Mouse (Mus musculus): ENCODE results near the gene Pbx1.
"Not testable (repeated sequence)": the region's sequence is repeated elsewhere in the genome, so short reads cannot be mapped to it uniquely, and the experiment has no call there.

The Pbx1 gene

DNA sequence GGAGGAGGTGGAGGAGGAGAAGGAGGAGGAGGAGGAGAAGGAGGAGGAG, at the start of gene Pbx1:
TSS of gene Pbx1 (minus strand) at position 39 of the 49 bp plus-strand sequence.
- not testable (repeated sequence) for DNase-seq (ENCODE audit: low spot score in 2 of 2)

DNA sequence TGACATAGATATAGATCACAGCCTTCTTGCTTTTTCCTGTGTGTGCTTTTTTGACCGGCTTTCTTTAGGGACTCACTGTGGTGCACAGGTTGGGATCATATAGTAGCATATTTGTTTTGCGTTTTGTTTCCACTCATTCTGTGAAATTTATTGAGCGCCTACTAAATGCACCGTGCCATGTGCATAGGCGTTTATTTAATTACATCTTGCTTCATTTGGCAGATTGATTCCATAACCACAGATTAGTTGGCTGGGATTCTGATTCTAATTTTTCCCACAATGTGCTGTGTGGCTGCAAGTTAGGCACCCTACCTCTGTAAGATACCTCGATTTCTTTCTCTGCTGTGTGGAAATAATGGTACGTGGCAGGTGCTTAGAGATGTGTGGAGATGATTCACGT, 47.6 kb upstream of the Pbx1 start:
- DNase-seq (ENCODE audit: low spot score in 2 of 2) = no peak

DNA sequence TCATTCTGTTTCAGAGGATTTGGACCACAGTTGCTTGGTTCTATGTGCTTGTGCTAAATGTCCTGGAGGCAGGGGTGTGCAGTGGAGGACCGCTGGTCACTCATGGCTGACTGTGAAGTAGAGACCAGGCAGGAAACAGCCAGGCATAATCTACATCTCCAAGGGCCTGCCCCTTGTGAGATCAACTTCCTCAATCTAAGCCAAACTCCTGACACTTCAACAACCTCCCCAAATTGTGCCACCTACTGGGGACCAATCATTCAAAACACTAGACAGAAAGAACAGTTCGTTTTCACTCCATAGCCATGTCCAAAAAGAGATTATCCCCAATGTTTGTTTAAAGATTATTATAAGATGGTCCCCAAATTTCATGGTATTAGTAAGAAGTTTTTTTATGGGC, 46.8 kb upstream of the Pbx1 start:
- no peak for DNase-seq (ENCODE audit: low spot score in 2 of 2)

DNA sequence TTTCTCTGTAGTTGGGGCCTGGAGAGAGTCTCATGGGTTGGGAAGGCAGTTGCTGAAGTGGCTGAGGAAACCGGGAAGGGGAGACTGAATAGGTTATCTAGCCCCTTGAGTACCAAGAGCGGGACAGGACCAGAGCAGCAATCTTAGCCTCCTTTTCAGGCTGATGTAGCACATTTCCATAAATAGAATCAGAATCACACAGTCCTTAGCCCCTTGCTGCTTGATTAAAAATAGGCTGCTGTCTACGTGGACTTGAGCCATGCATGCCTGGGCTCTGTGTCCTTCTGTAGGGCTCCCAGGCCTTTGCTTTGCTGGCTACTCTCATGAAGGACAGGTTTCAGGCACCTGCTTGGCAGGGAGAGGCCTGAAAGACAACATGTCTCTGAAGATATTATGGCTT, 44.8 kb upstream of the Pbx1 start:
- DNase-seq (ENCODE audit: low spot score in 2 of 2) = no peak

DNA sequence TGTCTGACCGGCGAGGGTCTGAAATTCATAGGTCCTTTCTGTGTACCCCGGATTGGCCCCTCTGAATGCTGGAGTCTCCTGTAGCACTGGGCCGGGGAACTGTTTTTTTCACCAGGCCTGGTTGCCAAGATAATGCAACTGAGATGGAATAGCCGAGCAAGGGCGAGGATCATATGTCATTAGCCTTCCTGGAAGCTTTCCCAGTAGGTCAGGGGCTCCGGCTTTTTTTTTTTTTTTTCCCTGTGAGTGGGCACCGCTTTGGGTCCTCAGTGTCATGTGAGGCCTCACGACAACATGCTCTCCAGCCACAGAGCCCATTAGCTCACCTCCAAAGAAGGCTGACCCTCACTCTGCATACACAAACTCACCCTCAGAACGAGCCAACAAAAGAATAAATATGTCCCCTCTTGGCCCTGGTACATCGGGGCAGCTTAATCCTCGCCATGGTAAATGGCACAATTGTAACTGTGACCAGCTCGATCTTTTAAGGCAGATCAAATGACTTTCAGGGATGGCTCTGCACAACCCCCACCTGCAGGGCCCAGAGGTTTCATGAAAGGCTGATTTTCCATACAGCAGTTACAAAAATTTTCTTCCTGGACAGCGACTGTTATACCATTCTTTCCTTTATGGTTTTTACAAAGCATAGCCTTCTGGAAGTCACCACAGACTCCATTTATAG, 44.3 kb upstream of the Pbx1 start:
- DNase-seq (ENCODE audit: low spot score in 2 of 2) = no peak

DNA sequence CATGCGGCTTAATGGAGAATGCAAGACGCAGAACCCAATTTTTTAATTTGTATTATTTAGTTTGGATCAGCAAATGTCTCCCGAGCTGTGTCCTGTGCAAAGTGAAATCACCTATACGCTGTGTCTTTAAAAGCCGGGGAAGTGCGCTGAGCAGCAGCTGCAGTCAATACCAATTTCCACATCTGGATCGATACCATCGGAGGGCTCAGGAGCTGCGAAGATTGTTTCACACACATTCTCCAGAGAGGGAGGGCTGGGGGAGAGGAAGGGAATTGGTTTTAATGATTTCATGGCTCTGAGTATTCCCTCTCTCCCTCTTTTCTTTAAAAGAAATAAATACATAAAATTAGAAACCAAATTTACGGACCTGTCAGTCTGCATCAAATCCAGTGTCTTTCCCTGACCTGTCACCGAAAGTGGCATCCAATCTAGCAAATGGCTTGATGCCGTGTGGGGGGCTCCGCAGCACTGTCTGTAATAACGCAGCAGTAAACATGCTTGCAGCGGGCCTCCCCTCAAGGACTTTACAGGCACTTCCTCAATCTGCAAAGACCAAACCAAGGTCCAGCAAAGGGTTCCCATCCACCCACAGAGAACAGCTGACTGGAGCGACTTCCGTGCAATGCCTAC, 43.6 kb upstream of the Pbx1 start:
- DNase-seq (ENCODE audit: low spot score in 2 of 2) = no peak

DNA sequence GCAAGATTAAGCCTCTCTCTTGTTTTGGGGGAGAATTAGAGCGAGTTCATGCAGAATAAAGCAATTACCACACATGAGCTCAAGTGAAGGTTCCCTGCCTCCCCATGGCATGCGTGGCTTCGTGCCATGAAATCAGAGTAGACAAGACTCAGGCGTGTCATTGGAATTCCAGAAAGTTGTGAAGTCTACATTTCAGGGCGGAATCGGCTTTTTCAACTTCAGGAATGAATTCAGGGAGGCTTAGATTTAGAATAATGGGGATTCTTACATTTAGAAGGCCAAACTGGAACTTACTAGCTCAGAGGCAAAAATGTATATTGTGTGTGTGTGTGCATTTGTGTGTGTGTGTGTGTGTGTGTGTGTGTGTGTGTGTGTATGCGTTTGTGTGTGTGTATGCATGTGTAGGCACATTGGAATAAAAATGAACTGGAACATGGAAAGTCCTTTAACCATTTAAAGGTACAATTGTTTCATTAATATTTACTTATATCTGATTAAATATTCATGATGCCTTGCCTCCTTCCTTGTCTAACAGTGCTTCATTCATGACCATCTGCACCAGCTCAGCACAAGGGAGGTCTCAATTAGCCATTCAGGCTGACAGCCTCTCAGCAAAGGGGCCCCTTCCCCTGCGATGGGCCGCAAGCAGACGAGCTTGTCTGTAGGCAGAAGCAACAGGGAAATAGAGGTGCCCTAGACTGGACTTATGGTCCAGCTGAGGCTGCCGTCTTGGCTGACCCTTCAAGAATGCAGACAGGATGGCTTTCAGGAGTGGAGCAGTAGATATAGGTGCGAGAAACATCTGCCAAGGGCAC, 41.4 kb upstream of the Pbx1 start:
- DNase-seq (ENCODE audit: low spot score in 2 of 2) = no peak

DNA sequence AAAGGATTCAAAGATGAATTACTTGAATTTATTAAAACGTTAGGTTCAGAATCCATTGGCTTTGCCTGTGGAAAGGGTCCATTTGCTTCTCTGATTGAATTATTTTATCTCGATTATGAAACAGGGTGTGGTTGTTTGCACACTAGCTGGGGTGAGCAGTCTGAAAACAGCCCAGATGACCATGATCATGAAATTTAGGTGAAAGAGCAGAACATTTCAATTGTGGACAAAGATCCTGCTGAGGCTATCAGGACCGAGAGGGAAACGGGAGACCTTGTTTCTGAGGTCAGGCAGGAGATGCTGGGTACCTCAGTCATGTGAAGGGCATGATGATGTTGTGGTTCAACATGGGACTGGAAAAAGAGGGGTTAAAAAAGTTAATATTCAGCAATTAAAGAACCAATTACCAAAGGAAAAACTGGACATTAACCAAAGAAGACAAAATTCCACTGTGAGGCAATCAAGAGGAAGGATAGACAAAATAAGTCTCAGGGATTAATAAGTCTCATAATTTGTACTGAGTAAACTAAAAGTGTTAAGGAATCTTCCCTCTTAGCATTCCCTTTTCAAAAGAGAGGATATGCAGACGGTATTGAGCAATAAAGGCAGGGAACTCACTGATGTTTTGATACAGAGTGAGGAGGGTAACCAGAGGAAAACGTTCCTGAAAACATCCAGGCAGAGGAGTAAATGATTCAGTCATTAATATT, 40.6 kb upstream of the Pbx1 start:
- DNase-seq (ENCODE audit: low spot score in 2 of 2) = no peak

DNA sequence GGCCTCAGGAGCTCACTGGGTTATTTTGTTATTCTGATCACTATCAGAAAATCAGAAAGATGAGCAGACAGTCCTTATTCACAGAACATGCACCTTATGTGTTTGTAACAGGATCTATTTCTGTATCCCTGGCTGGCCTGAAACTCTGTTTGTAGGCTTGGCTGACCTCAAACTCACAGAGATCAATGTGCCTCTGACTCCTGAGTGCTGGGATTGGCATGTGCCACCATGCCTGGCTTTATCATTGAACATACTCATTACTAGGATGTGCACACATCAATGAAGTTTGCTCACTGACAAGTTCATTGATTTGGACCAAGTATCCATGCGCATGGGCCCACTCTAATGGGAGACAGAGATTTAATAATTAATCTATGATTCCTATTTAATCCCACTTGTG, 27.4 kb upstream of the Pbx1 start:
- DNase-seq (ENCODE audit: low spot score in 2 of 2) = no peak

DNA sequence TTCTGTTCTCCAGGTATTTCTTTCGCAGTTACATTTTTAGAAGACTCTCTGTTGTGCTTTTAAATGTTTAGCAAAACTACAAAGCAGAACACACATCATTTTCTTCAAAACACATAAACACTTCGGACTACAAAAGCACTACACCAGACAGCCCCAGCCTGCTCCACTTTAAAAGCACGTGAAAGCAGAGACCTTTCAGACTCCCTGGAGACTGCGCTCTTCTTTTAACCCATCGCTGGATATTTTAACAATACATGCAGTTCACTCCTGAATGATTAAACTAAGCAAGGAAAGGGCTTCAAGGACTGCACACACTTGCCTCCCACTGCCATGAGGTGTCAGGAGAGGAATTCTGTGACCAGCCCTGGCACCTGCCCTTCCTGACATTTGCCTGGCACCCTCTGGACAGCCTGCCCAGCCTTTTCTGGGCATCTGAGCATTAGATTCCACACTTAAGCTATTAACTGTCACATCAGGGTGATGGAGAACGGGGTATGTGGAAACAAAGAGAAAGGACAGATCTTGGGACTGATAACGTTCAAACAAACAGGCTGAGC, 25.2 kb upstream of the Pbx1 start:
- DNase-seq (ENCODE audit: low spot score in 2 of 2) = no peak

DNA sequence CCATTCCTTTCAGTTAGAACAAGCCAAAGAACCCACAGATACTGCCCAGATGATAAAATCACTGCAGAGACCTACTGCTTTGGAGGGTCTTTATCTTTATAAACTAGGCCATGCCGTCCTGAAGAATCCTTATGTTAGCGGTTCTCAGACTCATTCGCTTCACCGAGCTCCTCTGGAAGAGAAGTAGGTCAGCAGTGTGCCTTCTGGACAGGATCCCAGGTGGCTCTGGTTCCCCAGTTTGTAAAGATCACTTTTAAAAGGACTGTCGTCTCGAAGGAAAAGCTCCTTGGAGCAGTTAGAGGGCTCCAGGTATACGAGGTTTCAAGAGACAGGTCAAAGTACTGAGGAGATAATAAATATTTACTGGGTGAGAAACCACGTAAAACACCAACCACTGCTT, 23.1 kb upstream of the Pbx1 start:
- DNase-seq (ENCODE audit: low spot score in 2 of 2) = no peak

DNA sequence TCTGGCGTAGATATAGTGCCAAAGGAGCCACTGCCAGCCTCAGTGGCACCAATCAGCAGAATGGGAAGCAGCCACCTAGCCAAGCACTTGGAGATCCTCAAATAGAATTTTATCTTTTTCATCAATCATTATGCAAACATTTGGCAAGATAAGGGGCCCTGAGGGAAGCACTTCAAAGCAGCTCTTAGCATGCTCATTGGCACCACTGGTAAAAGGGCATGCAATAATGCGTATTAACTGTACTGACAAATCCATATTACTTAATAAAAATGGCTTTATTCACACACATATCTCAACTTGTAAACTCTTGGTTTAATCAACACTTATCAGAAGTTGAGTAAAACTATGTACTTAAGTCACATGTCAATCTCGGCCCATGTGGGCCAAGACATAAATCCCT, 1.6 kb upstream of the Pbx1 start:
- DNase-seq (ENCODE audit: low spot score in 2 of 2) = no peak

DNA sequence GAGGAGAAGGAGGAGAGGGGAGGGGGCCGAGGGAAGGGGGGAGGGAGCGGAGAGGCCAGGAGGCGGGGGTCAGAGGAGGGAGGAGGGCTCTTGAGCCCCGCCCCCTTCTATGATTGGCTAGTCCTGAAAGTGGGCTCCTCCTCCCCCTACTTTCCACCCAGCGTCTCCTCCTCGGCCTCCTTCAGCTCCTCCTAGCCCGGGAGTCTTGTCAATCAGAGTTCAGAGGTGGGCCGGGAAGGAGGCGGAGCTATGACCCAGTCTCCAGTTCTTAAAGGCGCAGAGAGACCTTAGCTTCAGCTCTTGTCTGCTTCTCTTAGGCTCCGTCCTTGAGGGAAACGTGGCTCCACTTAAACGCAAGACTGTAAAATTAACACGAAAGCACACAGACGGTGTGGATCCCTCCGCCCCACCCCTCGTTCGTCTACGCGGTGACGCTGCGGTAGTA, 233 bp upstream of the Pbx1 start:
- peak; percentile 87 to 88 for DNase-seq (ENCODE audit: low spot score in 2 of 2)

DNA sequence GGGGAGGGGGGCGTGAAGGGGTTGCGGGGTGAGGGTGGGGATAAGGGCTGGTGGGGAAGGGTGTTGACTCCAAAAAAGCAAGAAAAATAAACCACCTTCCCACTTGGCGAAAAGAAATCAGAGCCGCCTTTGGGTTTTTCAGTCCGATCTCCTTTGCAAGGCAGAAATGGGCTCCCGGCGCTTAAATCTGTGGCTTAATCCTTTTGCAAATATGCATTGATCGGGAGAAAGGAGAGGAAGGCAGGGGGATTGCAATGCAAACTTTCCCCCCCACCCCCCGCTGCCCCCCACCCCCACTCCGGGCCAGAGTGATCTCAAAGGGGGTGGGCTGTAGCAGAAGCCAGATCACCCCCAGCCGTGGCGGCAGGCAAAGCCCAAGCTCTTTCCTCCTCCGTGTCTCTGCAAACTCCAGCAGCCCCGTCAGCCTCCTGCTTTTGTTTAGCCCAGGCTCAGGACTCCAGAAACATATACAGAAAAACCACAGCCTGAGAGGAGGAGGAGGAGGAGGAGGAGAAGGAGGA, 299 bp downstream of the Pbx1 start:
- DNase-seq (ENCODE audit: low spot score in 2 of 2) = peak in 1 of 2 experiments; percentile 4

DNA sequence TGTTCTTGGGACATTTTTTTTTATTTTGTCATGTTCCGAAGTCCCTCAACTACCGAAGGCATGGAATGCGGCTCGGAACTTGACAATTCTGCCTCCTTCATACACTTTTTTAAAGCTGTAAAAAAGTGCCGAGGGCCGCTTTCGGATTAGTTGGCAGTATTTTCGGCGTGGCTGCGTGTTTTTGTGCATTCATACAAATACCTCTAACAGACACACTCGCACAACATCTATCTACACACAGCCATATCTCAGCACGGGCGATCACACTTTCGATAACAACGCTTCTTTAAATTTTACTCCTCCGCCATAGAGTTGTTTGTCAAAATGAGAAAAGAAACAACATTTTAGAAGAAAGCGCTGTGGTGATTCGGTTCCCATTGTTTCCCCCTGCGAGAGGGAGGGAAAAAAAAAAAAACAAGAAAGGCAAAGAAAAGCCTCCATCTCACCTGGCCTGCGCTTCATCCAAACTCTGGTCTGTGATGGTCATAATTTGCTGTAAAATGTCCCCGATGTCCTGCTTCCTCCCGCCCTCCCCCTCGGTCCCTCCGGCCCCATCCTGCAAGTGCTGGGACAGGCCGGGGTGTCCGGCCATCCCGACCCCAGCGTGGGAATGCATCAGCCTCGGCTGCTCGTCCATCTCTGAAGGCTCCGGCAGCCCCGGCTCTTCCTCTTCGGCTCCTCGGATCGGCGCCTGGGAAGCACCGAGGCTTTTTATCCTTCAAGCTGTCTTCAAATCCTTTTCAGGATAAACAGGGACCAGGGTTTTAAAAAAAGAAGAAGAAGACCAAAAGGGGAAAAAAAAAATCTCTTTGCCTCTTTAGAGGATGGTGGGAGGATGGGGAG, 981 bp downstream of the Pbx1 start:
- DNase-seq (ENCODE audit: low spot score in 2 of 2) = no peak

DNA sequence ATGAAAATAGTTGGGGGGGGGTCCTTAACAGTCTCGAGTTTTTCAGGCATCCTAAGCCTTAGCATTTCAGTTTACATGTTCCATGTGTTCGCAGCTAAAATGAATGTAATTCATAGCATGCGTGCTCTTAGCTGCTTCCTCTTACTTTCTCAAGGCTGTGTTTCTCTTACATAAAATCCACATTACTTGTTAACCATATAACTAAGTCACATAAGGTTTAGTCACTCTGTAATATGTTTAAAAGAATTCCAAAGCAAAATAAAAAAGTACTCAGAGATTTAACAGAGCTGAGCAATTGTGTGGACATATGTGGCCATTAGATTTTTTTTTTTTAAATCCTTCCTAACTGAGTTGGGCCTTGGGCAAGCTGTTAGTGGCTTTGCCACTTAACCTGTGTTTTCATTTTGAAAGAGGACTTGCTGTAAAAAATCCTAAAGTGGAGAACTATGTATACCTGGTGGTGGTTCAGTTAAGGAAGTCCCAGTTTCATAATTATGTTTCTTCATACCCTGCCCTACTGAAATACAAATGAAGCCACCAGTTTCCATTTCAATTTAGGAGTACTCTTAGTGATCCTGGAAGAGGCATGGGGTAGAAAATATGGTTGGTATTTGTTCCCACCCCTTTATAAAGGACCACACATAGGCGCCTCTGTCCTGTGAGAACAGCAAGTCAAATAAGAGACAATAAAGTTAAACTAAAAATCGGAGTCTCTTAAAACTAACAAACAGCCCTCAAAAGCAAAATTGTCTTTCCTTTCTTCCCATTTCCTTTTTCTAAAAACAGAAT, 2.0 kb downstream of the Pbx1 start:
- DNase-seq (ENCODE audit: low spot score in 2 of 2) = no peak

DNA sequence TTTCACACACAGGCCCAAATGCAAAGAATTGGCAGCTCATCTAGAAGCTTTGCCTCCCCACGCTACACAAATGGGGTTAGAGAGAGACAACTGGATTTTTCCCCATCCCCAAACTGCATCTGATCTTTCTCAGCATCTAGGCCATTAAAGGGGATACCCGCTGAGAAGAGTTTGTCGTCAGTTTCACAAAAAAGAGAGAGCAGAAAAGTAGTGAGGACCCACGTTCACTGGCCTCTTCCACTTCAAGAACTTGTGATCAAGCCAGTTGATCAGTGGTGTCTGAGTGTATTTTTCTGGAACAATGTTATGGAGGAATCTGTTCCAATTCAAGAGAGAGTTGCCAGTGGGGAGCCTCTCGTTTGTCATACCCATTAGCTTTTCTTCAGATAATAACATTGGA, 2.7 kb downstream of the Pbx1 start:
- DNase-seq (ENCODE audit: low spot score in 2 of 2) = no peak

DNA sequence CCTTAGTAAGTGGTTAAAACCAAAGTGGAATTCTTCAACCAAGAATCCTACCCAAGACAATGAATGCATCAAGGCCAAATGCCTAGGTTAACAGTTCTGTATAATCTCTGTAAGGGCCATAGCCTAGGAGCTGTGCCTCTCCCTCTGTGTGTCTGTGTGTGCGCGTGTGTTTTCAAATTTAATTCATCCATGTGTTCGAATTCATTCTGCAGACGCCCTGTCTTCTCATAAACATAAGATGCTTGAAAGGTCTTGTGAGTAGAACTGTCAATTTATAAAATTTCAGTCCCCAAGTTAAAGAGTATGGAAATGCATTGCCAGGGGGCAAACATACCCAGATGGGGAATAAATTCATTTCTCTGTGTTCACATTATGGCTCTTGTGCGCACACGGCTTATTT, 3.8 kb downstream of the Pbx1 start:
- DNase-seq (ENCODE audit: low spot score in 2 of 2) = no peak

DNA sequence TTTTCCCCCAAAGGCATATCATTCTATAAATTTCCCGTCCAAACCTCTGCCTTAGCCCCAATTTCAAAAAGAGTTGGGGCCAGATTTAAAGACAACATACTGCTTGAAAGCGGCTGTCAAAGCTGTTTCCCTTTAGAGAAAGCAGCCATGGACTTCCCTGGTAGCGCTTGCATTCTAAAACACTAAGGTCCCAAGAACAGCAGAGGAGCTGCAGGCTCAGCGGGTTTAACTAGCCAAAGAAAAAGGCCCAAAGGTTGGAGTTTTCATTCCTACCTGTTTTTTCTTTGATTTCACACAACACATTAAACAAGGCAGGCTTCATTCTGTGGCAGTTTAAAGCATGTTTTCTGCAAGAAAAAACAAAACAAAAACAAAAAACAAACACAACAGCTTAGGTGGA, 4.5 kb downstream of the Pbx1 start:
- DNase-seq (ENCODE audit: low spot score in 2 of 2) = no peak

DNA sequence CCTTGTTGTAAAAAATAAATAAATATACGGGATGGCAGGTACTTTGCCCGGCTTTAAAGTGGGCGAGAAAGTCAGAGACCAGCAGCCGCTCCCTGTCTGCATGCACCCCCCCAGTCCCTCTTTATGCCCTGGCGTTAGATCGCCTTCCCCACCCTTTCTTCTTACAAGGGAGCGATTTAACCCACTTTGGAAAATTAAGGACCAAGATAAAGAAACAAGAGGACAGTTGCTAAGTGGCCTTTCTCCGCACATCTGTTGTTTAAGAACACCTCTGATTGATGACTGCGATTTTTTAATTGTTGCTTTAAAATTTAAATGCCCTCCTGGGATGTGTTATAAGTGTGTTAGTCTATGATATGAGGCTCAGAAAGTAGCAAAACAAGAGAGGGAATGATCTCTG, 5.2 kb downstream of the Pbx1 start:
- DNase-seq (ENCODE audit: low spot score in 2 of 2) = no peak

DNA sequence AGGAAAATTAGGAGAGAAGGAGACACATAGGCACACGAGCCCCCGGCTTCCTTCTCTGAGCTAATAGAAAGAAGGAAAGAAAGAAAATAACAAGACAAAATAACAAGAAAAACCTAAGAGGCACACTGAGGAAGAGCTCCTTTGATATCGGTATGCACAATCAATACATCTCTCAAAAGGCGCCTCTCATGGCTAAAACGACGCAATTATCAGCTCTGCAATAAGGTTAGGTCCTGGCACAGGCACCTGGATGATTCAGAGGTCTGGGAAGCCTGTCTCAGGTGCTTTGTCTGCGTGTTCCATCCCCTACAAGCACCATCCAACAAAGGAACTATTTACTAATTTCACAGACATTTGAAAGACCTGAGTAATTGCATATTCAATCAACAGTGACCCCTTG, 5.8 kb downstream of the Pbx1 start:
- DNase-seq (ENCODE audit: low spot score in 2 of 2) = no peak

Measured in natural killer cell, adult 2 months (primary cell).